Mouse (Mus musculus) regulatory T cell (primary cell): ENCODE measurements at regions not wholly inside any gene's neighbourhood (a gene's known extent, or its start where the extent isn't known, plus 50 kb on each side); places are given as distances from the start of the nearest gene placed in this dataset.

Experiments used
- in situ Hi-C: fragments of 300-600 bp; cut with MboI, MseI; formaldehyde crosslinking; loops from one replicate; pipeline ENCODE4 v1.15.1; 2025; ENCODE audit warnings: high pct_unique_total_duplicates

- in situ Hi-C loops: no loop called here
Measured at GRCm38 (mm10) chr3:103513411-103513810, 61.6 kb upstream of the Syt6 start.

GRCm38 (mm10) chr3:103514061-103514460 lies 61.0 kb upstream of the Syt6 start:
- in situ Hi-C loops: no loop called here

- in situ Hi-C loops: no loop called here
Measured at GRCm38 (mm10) chr3:103515946-103516345, 59.1 kb upstream of the Syt6 start.

GRCm38 (mm10) chr3:103517376-103518304 lies 57.4 kb upstream of the Syt6 start:
- in situ Hi-C loops: no loop called here

- in situ Hi-C loops: no loop called here
Measured at GRCm38 (mm10) chr3:103518624-103519023, 56.4 kb upstream of the Syt6 start.
